Mouse (Mus musculus) layer of hippocampus, adult 11-12 months (tissue): Measurements from ENCODE around the gene Sgpp1.
"Not testable (repeated sequence)": the region's sequence is repeated elsewhere in the genome, so short reads cannot be mapped to it uniquely, and the experiment has no call there.

ENCODE experiments used
- DNase-seq: peaks from one replicate; pipeline ENCODE4 v3.0.0; 2022; ENCODE audit warnings: low spot score

Sgpp1 gene

GRCm38 (mm10) chr12:75689003-75689402, 46.5 kb downstream of the Sgpp1 start:
- no peak for DNase-seq

GRCm38 (mm10) chr12:75687314-75687713, 48.2 kb downstream of the Sgpp1 start:
- no peak for DNase-seq

GRCm38 (mm10) chr12:75684026-75684425, 51.5 kb downstream of the Sgpp1 start:
- DNase-seq: not testable (repeated sequence)

- no peak for DNase-seq
Observed at GRCm38 (mm10) chr12:75683598-75683997, 51.9 kb downstream of the Sgpp1 start.

- no peak for DNase-seq
Observed at GRCm38 (mm10) chr12:75682842-75683241, 52.7 kb downstream of the Sgpp1 start.

GRCm38 (mm10) chr12:75681101-75681500, 54.4 kb downstream of the Sgpp1 start:
- no peak for DNase-seq

GRCm38 (mm10) chr12:75678393-75678792, 57.1 kb downstream of the Sgpp1 start:
- DNase-seq: no peak

GRCm38 (mm10) chr12:75672630-75673029, 62.9 kb downstream of the Sgpp1 start:
- DNase-seq: no peak

- no peak for DNase-seq
Observed at GRCm38 (mm10) chr12:75671759-75672315, 63.7 kb downstream of the Sgpp1 start.

- no peak for DNase-seq
Observed at GRCm38 (mm10) chr12:75670611-75671010, 64.9 kb downstream of the Sgpp1 start.

- DNase-seq: peak; percentile 100
Observed at GRCm38 (mm10) chr12:75669258-75670106, 66.0 kb downstream of the Sgpp1 start, which contains the start of gene Wdr89. TSS of gene Wdr89 (minus strand) at chr12:75669537.

GRCm38 (mm10) chr12:75668916-75669257, 66.6 kb downstream of the Sgpp1 start:
- DNase-seq: no peak

GRCm38 (mm10) chr12:75668221-75668620, 67.3 kb downstream of the Sgpp1 start:
- DNase-seq: no peak

- DNase-seq: no peak
Observed at GRCm38 (mm10) chr12:75666939-75667338, 68.6 kb downstream of the Sgpp1 start.

GRCm38 (mm10) chr12:75664516-75664810, 71.1 kb downstream of the Sgpp1 start:
- no peak for DNase-seq
